Mouse (Mus musculus): ENCODE measurements around the gene Slc8b1. TPM values are rescaled to one million over a fixed set of nuclear protein-coding genes. Genes with fewer than 3 reads are reported as not detected.

Slc8b1 gene
- polyA plus RNA-seq, 1 experiment from 2014 or later, result 0.67 TPM

DNA sequence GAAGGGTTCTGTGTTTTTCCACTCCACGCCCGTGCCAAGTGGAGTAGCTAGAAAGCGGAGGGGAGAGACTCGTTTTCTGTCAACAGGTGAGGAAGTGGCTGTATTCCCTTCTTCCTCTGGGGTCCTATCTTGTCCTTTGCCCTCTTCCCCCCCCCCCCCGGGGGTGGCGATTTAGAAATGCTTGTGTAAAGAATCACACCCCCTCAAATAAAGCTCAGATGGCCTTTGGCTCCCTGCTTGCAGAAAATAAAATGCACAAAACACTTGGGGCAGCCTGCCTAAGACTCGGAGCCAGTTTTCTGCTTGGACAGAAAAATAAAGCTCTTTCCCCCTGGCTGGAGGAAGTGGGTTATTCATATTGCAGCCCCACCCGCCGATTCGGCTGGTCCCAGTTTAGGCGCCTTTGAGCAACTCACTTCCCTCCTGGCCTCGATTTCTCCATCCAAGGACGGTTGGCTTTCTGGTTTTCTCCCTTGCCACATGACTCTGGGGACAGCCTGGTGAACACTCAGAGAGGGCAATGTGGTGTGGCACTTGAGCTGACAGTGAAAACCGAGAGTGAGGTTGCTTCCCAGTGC lies 764 bp downstream of the Slc8b1 start:
- Histone ChIP-seq H3K4me2 (ENCODE audit: low read length) (peak overlapping the region; percentile 66), H3K9me3 (replicated peaks; ENCODE audit: control insufficient read depth, low read length) (no peaks in the 10 kb centered on the region), H3K4me1 (ENCODE audit: control insufficient read depth, insufficient read depth, low read length) (peaks cover 6% of the 10 kb centered on the region), H3K4me3 (ENCODE audit: low read depth, low read length) (peak overlapping the region; percentile 34), H3K27me3 (replicated peaks; ENCODE audit: control insufficient read depth, insufficient read depth, low read length) (0 out of 2 replicates have a peak, but pooled peaks cover 8% of the 10 kb centered on the region), H3K27ac (ENCODE audit: low read depth, low read length) (no peak overlapping the region), H3K9ac (ENCODE audit: low read length) (no peak overlapping the region; the same call in 1 of the 2 replicates), H3K36me3 (ENCODE audit: control insufficient read depth, insufficient read depth, low read length) (no peaks in the 10 kb centered on the region)
- ATAC-seq (no peak), DNase-seq (ENCODE audit: low spot score) (no peak)
- 36% methylated on average over 14 of the region's 14 CpGs for WGBS

DNA sequence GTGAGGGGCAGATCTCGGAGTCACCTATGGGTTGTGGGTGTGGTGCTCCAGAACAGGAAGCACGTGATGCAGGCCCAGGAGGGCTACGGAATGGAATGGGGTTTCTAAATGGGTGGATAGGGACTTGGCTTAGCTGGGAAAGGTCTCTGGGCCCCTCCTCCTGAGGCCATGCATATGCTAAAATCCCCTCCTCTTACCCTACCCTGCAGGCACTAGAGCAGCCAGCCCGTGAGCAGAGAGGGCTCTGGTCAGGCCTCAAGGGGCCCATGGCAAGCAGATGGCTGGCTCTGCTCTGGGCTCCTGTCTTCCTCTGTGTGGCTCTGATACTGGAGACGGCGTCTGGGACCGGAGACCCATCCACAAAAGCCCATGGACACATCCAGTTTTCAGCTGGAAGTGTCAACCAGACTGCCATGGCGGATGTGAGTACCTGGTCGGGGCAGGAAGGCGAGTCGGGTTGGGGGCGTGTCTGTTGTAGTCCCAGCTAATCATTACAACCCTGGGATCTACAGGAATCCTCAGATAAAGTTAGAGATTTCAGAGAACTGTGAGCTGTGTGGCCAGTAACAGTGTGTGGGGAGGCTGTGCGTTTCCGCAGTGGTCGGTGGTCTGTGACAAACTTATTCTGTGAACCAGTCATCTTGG lies 2.1 kb downstream of the Slc8b1 start:
- Histone ChIP-seq H3K4me3 (ENCODE audit: low read depth, low read length) (no peak overlapping the region), H3K27ac (ENCODE audit: low read depth, low read length) (no peak overlapping the region), H3K9me3 (replicated peaks; ENCODE audit: control insufficient read depth, low read length) (no peaks in the 10 kb centered on the region), H3K4me2 (ENCODE audit: low read length) (no peak overlapping the region), H3K9ac (ENCODE audit: low read length) (no peak overlapping the region), H3K4me1 (ENCODE audit: control insufficient read depth, insufficient read depth, low read length) (peaks cover 6% of the 10 kb centered on the region), H3K27me3 (replicated peaks; ENCODE audit: control insufficient read depth, insufficient read depth, low read length) (0 out of 2 replicates have a peak, but pooled peaks cover 8% of the 10 kb centered on the region), H3K36me3 (ENCODE audit: control insufficient read depth, insufficient read depth, low read length) (no peaks in the 10 kb centered on the region)
- WGBS, result 46% methylated on average over 15 of the region's 15 CpGs
- DNase-seq (ENCODE audit: low spot score) (no peak), ATAC-seq (no peak)

DNA sequence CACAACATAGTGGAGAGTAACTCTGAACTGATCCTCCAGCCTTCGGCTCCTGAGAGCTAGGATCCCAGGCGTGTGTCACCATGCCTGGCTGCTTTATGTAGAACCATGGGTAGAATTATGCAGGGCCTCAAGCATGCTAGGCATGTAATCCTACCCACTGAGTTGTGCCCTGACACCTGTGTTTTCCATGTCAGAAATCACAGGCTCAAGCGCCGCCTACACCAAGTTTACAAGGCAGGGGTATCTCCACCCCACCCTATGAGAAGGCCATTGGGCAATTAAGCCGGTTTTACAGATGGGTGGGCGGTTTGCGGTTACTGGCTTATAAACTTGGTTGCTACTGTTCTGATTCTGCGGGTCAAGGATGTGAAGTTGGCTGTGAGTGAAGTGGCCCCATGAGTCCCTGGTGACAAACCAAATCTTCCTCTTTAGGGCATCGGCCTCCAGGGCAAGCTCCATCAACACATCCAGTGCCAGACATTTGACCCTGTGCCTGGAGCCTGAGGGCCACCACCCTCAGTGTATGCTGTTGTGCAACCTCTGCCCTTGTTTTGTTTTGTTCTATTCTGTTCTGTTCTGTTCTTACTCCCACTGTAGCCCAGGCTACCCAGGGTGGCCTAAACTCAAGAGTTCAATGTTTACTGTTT lies 3.2 kb downstream of the Slc8b1 start:
- peaks cover 6% of the 10 kb centered on the region for H3K4me1 ChIP-seq (ENCODE audit: control insufficient read depth, insufficient read depth, low read length)
- no peak for DNase-seq (ENCODE audit: low spot score)
- no peak overlapping the region for H3K4me3 ChIP-seq (ENCODE audit: low read depth, low read length)
- WGBS, result 85% methylated on average over 9 of the region's 9 CpGs
- H3K36me3 ChIP-seq (ENCODE audit: control insufficient read depth, insufficient read depth, low read length), result no peaks in the 10 kb centered on the region
- H3K4me2 ChIP-seq (ENCODE audit: low read length), result no peak overlapping the region
- no peak overlapping the region for H3K27ac ChIP-seq (ENCODE audit: low read depth, low read length)
- 0 out of 2 replicates have a peak, but pooled peaks cover 8% of the 10 kb centered on the region for H3K27me3 ChIP-seq (replicated peaks; ENCODE audit: control insufficient read depth, insufficient read depth, low read length)
- no peak overlapping the region for H3K9ac ChIP-seq (ENCODE audit: low read length)
- ATAC-seq, result no peak
- H3K9me3 ChIP-seq (replicated peaks; ENCODE audit: control insufficient read depth, low read length), result no peaks in the 10 kb centered on the region

DNA sequence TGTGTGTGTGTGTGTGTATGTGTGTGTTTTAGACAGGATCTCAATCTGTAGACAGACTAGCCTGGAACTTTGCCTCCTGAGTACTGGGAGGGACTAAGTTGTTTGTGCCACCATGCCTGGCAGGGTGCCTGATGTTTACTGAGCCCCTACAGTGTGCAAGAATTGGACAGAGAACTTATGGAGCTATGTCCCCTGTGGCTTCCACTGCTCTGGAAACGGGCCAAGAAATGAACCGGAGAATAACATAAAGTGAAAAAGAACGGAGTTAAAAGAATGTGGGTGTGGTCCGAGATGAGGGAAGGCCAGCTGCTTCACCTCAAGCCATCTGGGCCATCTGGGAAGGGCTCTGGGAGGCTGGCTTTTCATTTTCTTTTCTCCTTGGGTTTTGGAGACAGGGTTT lies 3.8 kb downstream of the Slc8b1 start:
- Histone ChIP-seq H3K27me3 (replicated peaks; ENCODE audit: control insufficient read depth, insufficient read depth, low read length) (0 out of 2 replicates have a peak, but pooled peaks cover 8% of the 10 kb centered on the region), H3K36me3 (ENCODE audit: control insufficient read depth, insufficient read depth, low read length) (no peaks in the 10 kb centered on the region), H3K27ac (ENCODE audit: low read depth, low read length) (no peak overlapping the region), H3K4me1 (ENCODE audit: control insufficient read depth, insufficient read depth, low read length) (peaks cover 6% of the 10 kb centered on the region), H3K9ac (ENCODE audit: low read length) (no peak overlapping the region), H3K4me2 (ENCODE audit: low read length) (no peak overlapping the region), H3K9me3 (replicated peaks; ENCODE audit: control insufficient read depth, low read length) (no peaks in the 10 kb centered on the region), H3K4me3 (ENCODE audit: low read depth, low read length) (no peak overlapping the region)
- WGBS, result 21% methylated on average over 4 of the region's 4 CpGs
- ATAC-seq (peak; percentile 40), DNase-seq (ENCODE audit: low spot score) (peak; percentile 75)

DNA sequence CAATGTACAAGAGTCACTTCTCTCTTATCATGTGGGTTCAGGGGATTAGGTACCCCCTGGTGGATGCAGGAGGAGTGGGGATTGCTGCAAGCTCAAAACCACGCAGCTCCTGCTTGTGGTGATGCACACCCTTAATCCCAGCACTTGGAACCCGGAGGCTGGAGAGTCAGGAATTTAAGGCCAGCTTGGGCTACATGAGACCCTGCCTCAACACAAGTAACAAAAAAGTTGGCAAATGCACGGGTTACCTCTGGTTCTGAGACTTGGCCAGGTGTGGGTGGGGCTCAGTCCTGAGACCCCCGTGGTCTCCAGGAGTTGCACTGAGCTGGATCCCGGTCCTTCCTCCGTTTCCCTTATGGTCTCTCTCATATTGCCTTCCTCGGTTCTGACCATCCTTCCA lies 4.5 kb downstream of the Slc8b1 start:
- DNase-seq (ENCODE audit: low spot score), result no peak

DNA sequence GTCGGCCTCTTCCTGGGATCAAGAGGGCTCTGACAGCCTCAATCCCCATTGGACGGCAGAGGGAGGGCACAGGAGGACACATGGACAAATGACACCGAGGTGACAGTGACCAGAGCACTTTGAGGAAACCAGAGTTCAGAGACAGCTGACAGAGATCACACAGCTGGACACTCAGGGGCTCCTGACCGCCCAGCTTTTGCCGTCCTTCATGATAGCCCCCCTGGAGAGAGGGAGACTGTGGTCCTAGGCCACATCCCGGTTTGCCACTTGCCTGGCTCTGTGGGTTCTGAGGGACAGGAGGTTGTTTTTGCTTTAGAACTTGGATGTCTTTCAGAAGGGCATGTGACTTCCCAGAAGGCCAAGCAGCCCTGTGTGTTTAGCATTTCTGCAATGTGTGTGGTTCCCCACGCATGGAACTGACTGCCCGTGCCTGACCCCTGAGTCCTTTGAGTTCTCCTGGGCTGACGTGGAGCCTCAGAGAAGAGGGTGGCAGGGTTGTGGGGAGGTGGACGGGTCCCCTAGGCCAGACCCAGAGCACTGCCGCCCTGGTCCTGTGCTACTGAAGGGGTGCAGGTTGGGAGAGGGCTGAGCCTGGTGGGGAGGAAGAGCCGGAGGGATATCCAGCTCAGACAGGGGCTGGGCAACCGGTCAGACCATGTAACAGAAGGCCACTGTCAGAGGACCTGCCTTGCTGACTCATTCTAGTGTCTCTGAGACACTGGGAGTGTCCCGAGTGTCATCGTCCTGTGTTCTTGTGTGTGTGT lies 5.4 kb downstream of the Slc8b1 start:
- H3K4me3 ChIP-seq (ENCODE audit: low read depth, low read length), result no peak overlapping the region
- no peak for DNase-seq (ENCODE audit: low spot score)
- no peak overlapping the region for H3K27ac ChIP-seq (ENCODE audit: low read depth, low read length)
- 0 out of 2 replicates have a peak, but pooled peaks cover 8% of the 10 kb centered on the region for H3K27me3 ChIP-seq (replicated peaks; ENCODE audit: control insufficient read depth, insufficient read depth, low read length)
- H3K36me3 ChIP-seq (ENCODE audit: control insufficient read depth, insufficient read depth, low read length), result no peaks in the 10 kb centered on the region
- H3K4me1 ChIP-seq (ENCODE audit: control insufficient read depth, insufficient read depth, low read length), result peaks cover 6% of the 10 kb centered on the region
- no peak overlapping the region for H3K4me2 ChIP-seq (ENCODE audit: low read length)
- WGBS, result 72% methylated on average over 15 of the region's 15 CpGs
- H3K9me3 ChIP-seq (replicated peaks; ENCODE audit: control insufficient read depth, low read length), result no peaks in the 10 kb centered on the region
- H3K9ac ChIP-seq (ENCODE audit: low read length), result no peak overlapping the region
- no peak for ATAC-seq

More for the DNA sequence above, 4.5 kb downstream of the Slc8b1 start:
- ATAC-seq, result no peak
- Histone ChIP-seq H3K4me2 (ENCODE audit: low read length) (no peak overlapping the region), H3K36me3 (ENCODE audit: control insufficient read depth, insufficient read depth, low read length) (no peaks in the 10 kb centered on the region), H3K27ac (ENCODE audit: low read depth, low read length) (no peak overlapping the region), H3K4me1 (ENCODE audit: control insufficient read depth, insufficient read depth, low read length) (peaks cover 6% of the 10 kb centered on the region), H3K9me3 (replicated peaks; ENCODE audit: control insufficient read depth, low read length) (no peaks in the 10 kb centered on the region), H3K27me3 (replicated peaks; ENCODE audit: control insufficient read depth, insufficient read depth, low read length) (0 out of 2 replicates have a peak, but pooled peaks cover 8% of the 10 kb centered on the region), H3K4me3 (ENCODE audit: low read depth, low read length) (no peak overlapping the region), H3K9ac (ENCODE audit: low read length) (no peak overlapping the region)
- 72% methylated on average over 7 of the region's 7 CpGs for WGBS

DNA sequence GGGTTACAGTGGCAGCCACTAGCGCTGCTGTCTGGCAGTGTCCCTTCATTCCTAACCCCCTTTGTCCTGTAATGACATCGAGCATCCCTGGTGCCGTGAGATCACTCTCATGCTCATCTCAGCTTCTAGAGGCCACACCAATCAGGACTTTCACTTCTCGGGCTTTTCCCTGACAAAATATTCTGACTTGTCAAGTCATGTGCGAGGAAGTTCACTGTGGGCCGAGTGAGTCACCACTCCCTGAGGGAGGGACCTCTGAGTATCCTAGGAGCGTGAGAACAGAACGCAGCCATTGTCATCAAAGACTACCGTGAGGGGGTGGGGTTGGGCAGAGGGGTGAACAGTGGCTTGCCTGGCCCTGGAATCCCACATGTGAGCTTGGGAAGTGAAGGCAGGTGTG lies 6.6 kb downstream of the Slc8b1 start:
- no peaks in the 10 kb centered on the region for H3K36me3 ChIP-seq (ENCODE audit: control insufficient read depth, insufficient read depth, low read length)
- no peak overlapping the region for H3K9ac ChIP-seq (ENCODE audit: low read length)
- no peaks in the 10 kb centered on the region for H3K27me3 ChIP-seq (replicated peaks; ENCODE audit: control insufficient read depth, insufficient read depth, low read length)
- DNase-seq (ENCODE audit: low spot score), result no peak
- H3K27ac ChIP-seq (ENCODE audit: low read depth, low read length), result no peak overlapping the region
- 53% methylated on average over 9 of the region's 9 CpGs for WGBS
- peaks cover 6% of the 10 kb centered on the region for H3K4me1 ChIP-seq (ENCODE audit: control insufficient read depth, insufficient read depth, low read length)
- H3K4me2 ChIP-seq (ENCODE audit: low read length), result no peak overlapping the region
- H3K9me3 ChIP-seq (replicated peaks; ENCODE audit: control insufficient read depth, low read length), result no peaks in the 10 kb centered on the region
- ATAC-seq, result no peak
- H3K4me3 ChIP-seq (ENCODE audit: low read depth, low read length), result no peak overlapping the region

DNA sequence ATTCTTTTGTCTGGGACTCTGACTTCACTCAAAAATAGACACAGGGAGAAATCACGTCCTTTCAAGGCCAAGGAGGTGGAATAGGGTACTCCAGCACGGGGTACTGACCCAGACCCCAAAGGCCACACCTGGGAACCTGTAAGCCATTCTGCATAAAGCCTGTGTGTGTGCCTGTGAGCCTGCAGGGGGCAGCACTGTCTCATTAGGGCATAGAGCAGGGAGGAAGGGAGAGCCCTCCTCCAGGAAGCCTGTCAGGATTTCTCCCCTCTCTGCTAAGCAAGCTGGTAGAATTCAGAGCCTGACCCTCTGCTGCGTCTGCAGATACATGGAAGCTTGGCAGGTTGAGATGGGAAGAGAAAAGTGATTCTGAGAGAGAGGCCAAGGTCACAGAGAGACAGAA lies 11.7 kb downstream of the Slc8b1 start:
- 80% methylated on average over 3 of the region's 3 CpGs for WGBS
- H3K9ac ChIP-seq (ENCODE audit: low read length), result no peak overlapping the region
- H3K4me3 ChIP-seq (ENCODE audit: low read depth, low read length), result no peak overlapping the region
- no peak overlapping the region for H3K4me2 ChIP-seq (ENCODE audit: low read length)
- ATAC-seq (no peak), DNase-seq (ENCODE audit: low spot score) (no peak)
- H3K4me1 ChIP-seq (ENCODE audit: control insufficient read depth, insufficient read depth, low read length), result no peaks in the 10 kb centered on the region
- H3K27ac ChIP-seq (ENCODE audit: low read depth, low read length), result no peak overlapping the region
- no peaks in the 10 kb centered on the region for H3K9me3 ChIP-seq (replicated peaks; ENCODE audit: control insufficient read depth, low read length)
- H3K27me3 ChIP-seq (replicated peaks; ENCODE audit: control insufficient read depth, insufficient read depth, low read length), result no peaks in the 10 kb centered on the region
- H3K36me3 ChIP-seq (ENCODE audit: control insufficient read depth, insufficient read depth, low read length), result no peaks in the 10 kb centered on the region

Measured in forebrain, embryonic 14.5 days (tissue).